Mouse (Mus musculus) T-helper 17 cell (primary cell): Measurements from ENCODE around the gene Ptprg.

Experiments
- in situ Hi-C, 2 experiments: fragments of 300-600 bp; cut with MboI, MseI; formaldehyde crosslinking; loops; 1 replicate in 1 of 2; 2 replicates in 1 of 2; pipeline ENCODE4 v1.15.1; 2025; ENCODE audit warnings: high pct_unique_total_duplicates in 2 of 2

Gene Ptprg

DNA sequence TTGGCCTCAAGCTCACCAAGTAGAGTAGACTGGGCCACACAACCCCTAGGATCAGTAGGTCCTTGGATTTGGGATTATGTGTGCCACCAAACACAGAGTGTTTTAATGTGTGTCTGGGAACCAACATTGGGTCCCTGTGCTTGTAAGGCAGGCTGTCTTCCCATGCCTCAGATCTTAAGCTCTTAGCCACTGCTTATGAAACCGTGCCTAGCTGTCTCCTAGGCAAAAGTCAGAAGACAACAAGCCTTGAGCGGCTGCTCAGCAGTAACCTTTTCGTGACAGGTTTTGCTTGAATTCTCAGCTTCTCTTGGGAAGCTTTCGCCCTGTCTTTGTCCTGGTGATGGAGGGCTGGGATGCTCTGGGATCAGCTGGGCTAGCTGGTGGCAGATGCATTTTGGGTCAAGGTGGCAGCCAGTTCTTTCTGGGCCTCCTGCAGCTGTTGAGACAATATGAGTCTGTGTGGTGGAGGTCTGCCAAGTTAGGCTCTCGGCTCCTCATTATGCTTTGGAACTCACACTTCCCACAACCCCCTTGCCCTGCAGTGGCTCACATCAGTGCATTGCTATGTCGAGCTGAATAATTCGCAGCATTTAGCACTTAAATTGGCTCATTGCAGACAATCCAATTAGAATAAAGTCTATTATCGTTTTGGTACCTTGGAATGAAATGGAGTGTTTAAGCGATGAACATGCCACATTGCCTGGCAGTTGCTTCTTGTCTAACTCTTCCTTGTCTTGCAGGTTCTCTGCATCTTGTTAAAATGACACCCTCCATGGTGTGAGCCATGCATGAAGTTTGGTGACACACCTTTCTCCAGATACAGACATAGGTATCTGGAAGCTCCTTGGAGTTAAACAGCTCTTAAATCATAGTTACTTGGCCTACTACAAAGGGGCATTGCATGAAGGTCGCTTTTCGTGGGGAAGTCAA lies 321.9 kb downstream of the Ptprg start:
- in situ Hi-C loops = no loop called here

DNA sequence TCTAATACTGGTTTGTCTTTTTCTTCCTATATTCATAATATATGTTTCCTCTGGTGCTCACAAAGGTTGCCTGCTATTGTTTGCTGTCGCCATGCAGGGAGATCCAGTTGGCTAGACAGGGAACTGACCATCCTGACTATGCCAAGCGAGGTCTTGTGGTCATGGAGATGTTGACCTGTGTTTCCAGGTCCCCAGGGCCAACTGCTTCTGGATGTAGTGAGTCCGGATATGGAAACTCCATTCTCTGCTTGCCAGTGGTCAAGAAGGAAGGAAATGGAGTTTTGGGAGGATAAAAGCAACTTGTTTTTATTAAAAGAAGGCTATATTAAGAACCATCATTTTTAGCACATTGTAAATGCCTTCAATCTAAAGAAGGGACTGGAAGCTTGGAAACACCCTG lies 327.8 kb downstream of the Ptprg start:
- in situ Hi-C loops = no loop called here

- in situ Hi-C loops = no loop called here
These were observed 330.0 kb downstream of the Ptprg start for GRCm38 (mm10) chr14:11883142-11883921.

DNA sequence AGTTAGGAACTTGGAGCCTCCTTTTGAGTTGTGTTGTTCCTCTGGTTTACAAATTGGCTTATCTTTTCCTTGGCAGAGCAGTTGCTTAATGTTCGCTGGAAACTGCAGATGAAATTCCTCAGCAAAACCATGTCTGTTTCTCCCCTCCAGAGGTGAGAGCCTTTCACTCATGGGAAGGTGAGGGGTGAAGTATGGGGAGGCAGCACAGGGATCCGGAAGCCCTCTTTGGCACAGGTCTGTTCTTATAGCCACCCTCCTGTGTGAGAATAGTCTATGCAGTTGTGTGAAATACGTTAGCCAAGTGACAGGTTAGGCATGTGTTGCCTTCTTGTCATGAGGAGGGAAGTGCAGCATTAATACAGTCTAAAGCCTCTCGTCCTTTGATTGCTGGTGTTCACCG lies 330.7 kb downstream of the Ptprg start:
- in situ Hi-C loops = no loop called here

DNA sequence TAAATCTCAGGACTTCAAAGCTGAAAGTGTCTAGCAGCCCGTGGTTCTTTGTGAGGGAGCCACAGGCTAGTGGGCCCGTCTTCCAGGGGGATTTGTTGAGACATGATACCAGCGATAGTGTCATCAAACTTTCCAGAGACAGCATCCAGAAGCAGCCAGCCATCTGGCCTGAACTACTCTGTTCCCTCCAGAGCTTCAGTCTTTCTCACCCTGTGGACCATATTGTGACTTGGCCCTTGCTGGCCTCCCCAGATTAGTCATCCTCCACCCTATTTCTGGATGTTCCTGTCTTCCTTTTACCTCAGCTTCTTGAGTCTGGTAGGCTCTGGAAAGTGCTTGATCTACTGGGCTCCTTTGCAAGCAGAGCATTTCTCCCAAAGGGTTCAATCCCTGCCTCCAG lies 333.1 kb downstream of the Ptprg start:
- in situ Hi-C loops = no loop called here

GRCm38 (mm10) chr14:11890890-11891289 lies 337.6 kb downstream of the Ptprg start:
- in situ Hi-C loops = no loop called here

DNA sequence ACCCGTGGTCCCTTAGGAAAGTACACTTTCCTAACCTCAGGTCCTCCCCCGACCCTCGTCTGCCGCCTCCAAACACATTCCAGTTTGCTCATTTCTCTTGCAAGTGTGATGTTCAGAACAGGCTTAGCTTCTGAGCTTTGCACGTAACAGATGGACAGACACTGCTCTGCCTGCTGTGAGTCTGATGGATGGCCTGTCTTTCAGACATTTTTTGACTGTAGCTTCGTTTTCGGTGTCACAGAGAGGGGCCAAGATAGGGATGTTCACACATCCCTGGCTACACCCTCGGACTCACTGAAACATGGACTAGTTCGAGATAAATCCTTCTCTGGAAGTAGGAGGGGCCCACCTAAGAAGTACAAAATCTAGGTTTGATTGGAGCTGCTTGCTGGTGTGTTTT lies 339.3 kb downstream of the Ptprg start:
- in situ Hi-C loops = no loop called here

DNA sequence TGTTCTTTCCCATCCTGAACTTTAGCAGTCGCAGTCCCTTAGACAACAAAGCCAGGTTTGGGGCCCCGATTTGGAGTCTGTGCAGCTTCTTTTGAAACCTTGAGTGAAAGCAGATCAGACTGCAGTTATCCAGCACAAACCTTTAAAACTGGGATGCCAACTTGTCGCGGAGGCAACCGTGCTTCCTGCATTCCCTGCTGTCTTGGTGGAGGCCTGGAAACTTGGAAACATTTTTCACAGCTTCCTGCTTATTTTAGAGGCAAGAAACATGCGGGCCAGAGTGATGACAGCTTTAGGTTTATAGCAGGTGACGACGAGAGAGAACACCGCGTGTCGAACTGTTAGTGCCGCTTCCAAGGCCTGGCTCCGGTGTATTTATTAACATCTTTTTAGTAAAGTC lies 342.2 kb downstream of the Ptprg start:
- in situ Hi-C loops = no loop called here

DNA sequence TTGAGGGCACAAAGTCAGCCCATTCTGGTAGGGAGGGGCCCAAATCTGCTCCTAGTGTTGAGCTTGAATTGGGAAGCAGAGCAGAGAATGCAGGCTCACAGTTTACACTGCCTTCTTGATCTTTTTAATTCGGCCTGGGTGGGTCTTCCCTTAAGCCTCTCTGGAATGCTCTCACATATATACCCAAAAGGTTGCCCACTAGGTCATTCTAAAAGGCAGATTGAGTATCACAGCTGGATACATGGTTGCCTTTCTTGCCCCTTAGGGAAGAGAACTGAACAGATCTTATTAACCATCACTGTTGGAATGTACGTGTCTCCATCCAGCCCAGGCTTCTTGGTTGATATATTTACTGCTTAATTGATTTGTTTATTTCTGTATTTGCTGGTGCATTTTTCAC lies 349.5 kb downstream of the Ptprg start:
- in situ Hi-C loops = no loop called here

DNA sequence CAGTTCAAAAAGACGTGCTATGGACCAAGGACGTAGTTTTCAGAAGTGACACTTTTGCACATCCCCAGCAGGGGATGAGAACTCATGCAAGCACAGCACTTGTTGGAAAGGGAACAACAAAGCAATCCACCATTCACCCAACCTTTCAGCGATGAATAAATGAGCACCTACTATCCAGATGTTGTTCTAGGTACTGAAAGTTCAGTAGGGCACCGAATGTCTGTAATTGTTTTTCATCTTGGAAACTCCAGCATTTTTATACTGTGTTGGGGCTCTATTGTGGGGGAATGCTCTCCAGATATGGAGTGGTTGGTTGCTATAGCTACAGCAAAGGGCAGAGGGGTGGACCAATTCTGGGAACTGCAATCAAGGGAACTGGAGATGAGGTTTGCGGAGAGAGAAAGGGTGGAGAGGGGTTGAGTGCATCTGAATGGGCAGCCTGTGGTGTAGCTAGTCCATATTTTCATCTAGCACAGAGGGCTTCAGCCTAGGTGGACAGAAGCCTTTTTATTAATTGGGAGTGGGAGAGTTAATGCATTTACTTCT lies 352.9 kb downstream of the Ptprg start:
- in situ Hi-C loops = no loop called here

- in situ Hi-C loops = loop anchor here in 1 of 2 experiments (10.0 kb wide), 1 partner anchor 1703 kb away; no protein-coding TSS in a partner anchor
These were observed 358.9 kb downstream of the Ptprg start for GRCm38 (mm10) chr14:11912253-11912652.

DNA sequence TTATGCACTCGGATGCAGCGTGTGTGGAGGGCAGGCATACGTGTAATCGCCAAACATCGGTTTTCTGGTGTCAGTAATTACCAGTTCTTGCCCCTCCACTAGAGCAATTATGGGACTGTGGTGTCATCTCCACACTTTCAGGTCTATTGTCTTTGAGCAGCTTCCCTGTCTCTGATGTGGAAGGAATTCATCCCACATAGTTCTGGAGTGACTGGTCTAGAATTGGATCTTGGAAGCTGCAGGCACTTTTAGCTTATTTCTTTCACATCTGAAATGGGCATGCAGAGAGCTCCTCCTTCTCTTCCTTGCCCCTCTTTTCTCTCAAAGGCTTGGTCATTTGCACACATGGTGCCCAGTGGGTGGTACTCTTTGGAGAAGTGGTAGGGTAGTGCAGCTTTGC lies 363.9 kb downstream of the Ptprg start:
- in situ Hi-C loops = loop anchor here in 1 of 2 experiments (10.0 kb wide), 1 partner anchor 1698 kb away; no protein-coding TSS in a partner anchor

DNA sequence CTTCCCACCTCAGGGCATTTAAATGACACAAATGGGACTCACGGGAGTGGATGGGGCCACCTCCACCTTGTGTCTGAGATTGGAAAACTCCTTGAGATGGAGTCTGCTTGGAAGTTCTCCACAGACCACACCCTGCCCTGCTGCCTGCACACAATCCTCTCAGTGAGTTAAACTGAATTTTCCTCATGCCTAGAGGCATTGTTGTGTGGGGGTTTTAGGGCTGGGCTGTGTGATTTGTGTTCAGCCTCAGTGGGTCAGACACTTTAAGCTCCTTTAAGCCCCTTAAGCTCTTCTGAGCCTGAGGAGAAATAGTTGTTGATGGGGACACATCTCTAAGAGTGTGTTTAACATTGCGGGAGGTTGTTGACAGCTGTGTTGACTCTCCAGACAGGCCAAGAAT lies 375.2 kb downstream of the Ptprg start:
- in situ Hi-C loops = no loop called here

DNA sequence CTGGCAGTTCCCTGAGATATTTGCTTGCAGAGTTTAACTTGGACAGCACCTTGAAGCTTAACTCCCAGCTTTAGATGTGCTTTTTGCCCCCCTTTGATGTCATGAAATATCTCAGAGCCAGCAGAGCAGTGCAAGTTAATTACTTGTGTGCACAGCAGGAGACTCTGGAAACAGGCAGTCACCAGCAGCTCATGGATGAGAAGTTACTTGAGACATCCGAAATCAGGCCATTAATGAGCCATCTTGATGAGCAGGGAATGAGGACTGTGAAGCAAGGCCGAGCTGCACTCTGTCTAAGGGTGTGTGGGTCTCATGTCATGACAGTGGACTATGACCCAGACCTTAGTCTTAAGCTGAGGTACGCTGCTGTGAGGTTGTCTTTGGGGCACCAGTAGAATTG lies 379.2 kb downstream of the Ptprg start:
- in situ Hi-C loops = no loop called here

DNA sequence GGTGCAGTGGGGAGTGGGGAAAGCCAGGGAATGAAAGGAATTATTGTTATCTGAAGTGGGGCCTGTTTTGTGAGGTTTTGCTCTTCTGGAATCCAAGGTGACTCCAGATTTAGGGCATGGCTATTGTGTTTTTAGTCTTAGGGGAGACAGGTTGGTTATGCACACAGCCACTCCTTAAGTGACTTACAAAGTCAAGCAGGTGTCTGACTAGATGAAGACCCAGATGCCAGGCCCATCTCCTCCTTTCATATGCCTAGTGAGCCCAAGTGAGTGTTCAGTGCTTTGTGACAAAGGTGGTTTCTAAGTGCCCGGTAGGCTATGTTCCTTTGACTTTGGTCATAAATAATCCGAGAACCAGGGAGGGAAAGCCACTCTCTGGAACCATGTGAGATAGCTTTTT lies 381.2 kb downstream of the Ptprg start:
- in situ Hi-C loops = no loop called here

GRCm38 (mm10) chr14:11935281-11935680 lies 381.9 kb downstream of the Ptprg start:
- in situ Hi-C loops = no loop called here

GRCm38 (mm10) chr14:11935698-11936097 lies 382.4 kb downstream of the Ptprg start:
- in situ Hi-C loops = no loop called here

DNA sequence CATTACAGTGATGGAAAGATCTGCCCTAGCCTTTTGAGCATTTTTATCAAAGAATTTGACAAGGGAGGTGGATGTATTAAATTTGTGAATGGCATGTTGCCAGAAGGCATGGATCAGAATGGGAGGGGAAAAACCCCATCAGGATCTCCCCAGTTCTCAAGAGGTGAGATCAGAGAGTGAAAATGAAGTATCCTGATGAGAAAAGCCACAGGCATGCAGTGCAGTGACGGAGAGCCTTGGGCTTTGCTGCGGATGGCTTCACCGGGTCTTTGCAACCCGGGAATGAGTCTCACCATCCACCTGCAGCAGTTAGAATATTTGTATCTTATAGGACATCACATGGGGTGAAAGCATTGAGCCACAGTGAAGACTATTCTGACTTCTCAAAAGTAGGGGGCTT lies 385.6 kb downstream of the Ptprg start:
- in situ Hi-C loops = no loop called here

- in situ Hi-C loops = no loop called here
These were observed 388.7 kb downstream of the Ptprg start for GRCm38 (mm10) chr14:11941989-11942514.

- in situ Hi-C loops = no loop called here
These were observed 397.0 kb downstream of the Ptprg start for GRCm38 (mm10) chr14:11950379-11950778.

DNA sequence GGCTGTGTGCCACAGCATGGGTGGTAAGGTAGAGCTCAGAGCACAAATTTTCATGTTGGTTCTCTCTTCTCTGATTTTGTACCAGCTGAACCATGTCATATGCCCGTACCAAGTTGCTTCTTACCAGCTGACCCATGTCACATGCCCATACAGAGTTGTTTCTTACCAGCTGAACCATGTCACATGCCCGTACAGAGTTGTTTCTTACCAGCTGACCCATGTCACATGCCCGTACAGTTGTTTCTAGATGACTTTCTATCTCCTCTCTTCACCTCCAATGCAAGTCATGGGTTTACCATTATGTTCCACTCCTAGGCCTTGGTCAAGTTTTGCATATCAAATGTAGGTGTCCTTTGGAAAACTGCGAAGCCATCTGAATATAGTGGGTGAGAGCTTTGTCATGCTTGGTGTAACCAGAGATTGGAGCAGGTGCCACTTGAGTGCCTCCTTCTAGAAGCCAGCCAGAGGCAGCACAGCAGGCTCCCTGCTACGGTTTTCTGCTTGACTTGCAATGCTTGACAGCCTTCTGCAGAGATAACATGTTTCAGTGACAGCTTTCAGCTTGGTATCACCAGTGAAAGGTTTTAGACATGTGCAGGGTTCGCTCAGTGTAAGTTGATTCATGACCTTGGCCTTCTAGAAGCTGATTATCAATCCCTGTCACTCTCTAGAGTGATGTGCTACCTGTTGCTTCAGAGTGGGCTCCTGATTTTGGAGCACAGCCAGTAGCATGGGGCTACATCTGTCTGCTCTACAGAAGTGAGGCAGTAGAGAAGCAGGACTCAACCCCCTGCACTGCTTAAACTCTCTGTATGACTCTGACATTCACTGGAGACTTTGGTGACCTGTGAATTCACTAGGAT lies 401.9 kb downstream of the Ptprg start:
- in situ Hi-C loops = no loop called here
